Comparison of ENCODE assay signal across 15 mouse cellular contexts in the genomic region with DNA sequence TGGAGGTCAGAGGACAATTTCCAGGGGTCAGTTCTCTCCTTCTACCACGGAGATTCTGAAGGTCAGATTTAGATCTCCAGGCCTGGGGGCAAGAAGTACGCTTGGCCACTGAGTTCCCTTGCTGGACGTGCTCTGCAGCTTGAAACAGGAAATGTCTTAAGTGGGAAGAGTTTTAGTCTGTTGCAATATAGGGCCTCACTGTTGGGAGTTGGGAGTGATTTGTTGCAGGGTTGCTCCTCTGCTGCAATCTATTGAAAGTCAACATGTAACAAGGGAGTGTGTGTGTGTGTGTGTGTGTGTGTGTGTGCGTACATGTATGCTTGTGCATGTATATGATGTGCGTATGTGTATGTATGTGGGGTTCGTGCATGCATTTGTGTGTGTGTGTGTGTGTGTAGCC.
"Had no signal": no experiment of that assay in that cellular context is flagged by ENCODE, and none has a peak within 500 bp of the region (broad histone marks: within the 10 kb centered on the region; RNA-seq: fewer than 3 reads in every experiment).

No protein-coding gene starts in this region.

- H3K9me3 ChIP-seq: lung, embryonic 15.5 days; midbrain, embryonic 13.5 days; midbrain, embryonic 15.5 days; neural tube, embryonic 12.5 days had no signal

- H3K4me2 ChIP-seq: lung, embryonic 15.5 days; midbrain, embryonic 11.5 days; midbrain, embryonic 13.5 days; midbrain, embryonic 15.5 days; neural tube, embryonic 12.5 days had no signal

- DNase-seq: lung, adult 2 months; lung, postnatal 10 days; lung, postnatal 4 days; right cerebral cortex, postnatal 25 days; right cerebral cortex, postnatal 4 days; spleen, adult 18-20 months; thymus, adult 18-20 months; thymus, postnatal 14 days; thymus, postnatal 36 days had no signal

- H3K4me3 ChIP-seq: lung, embryonic 15.5 days; megakaryocyte, embryonic 14.5 days; midbrain, embryonic 13.5 days; midbrain, embryonic 15.5 days; neural tube, embryonic 12.5 days had no signal

- H3K36me3 ChIP-seq: lung, embryonic 15.5 days; midbrain, embryonic 13.5 days; midbrain, embryonic 15.5 days; neural tube, embryonic 12.5 days had no signal

- H3K27ac ChIP-seq: lung, embryonic 15.5 days; midbrain, embryonic 13.5 days; midbrain, embryonic 15.5 days; neural tube, embryonic 12.5 days had no signal

- ATAC-seq: midbrain, embryonic 13.5 days; midbrain, embryonic 15.5 days had no signal

- H3K4me1 ChIP-seq: lung, embryonic 15.5 days; midbrain, embryonic 13.5 days; midbrain, embryonic 15.5 days; neural tube, embryonic 12.5 days had no signal

- H3K27me3 ChIP-seq: midbrain, embryonic 13.5 days; midbrain, embryonic 15.5 days; neural tube, embryonic 12.5 days had no signal

- H3K9ac ChIP-seq: lung, embryonic 15.5 days; midbrain, embryonic 13.5 days; midbrain, embryonic 15.5 days; neural tube, embryonic 12.5 days had no signal
